9 mouse cellular contexts compared by ENCODE assay signal in the genomic region with DNA sequence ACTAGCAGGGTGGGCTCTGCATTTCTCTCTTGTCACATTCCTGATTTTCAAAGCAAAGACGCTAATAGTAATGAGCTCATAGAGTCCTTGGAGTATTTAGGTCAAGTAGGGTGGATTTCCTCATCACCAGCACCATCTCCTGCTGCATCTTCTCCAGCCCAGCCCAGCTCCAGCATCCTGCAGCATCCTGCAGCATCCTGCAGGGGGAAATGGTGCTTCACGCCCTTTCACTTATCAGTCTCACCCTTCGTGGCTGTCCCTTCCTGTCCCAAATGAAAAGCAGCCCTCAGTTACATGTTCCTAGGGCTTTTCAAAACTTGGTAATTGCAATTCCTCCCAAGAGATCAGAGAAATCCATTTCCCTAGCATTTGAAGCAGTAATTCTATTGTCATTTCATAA. TPM values are rescaled to one million over a fixed set of nuclear protein-coding genes. Genes with fewer than 3 reads are reported as not detected.
DNase-seq lines count a peak whose midpoint lies in the region; ATAC-seq and TF ChIP-seq lines count a peak whose summit lies in the region.
"Had no signal": no experiment of that assay in that cellular context is flagged by ENCODE, and none has a peak within 500 bp of the region (broad histone marks: within the 10 kb centered on the region; RNA-seq: fewer than 3 reads in every experiment).

No protein-coding gene starts in this region.

- DNase-seq in hindbrain, postnatal 0 days (ENCODE audit: low spot score): no peak
- DNase-seq in hindbrain, embryonic 11.5 days (ENCODE audit: low spot score): no peak
- DNase-seq in testis, postnatal 10 days (ENCODE audit: low spot score): no peak
- peak; percentile 29 to 36 for DNase-seq in cerebellum, postnatal 36 days
- DNase-seq in neural tube, embryonic 10.5 days (ENCODE audit: extremely low spot score, low spot score): no peak

- no peak overlapping the region for H3K9ac ChIP-seq in hindbrain, postnatal 0 days (replicated peaks; ENCODE audit: low read length)
- H3K9ac ChIP-seq in hindbrain, embryonic 11.5 days (ENCODE audit: low read depth, low read length): no peak overlapping the region
- H3K9ac ChIP-seq: embryonic facial prominence, embryonic 12.5 days; limb, embryonic 12.5 days had no signal

- no peaks in the 10 kb centered on the region for H3K9me3 ChIP-seq in hindbrain, postnatal 0 days (ENCODE audit: low read length)
- H3K9me3 ChIP-seq in hindbrain, embryonic 11.5 days (ENCODE audit: control insufficient read depth, low read length): no peaks in the 10 kb centered on the region
- H3K9me3 ChIP-seq: embryonic facial prominence, embryonic 12.5 days; limb, embryonic 12.5 days had no signal

- H3K4me2 ChIP-seq in hindbrain, postnatal 0 days (ENCODE audit: low read depth, low read length): no peak overlapping the region
- no peak overlapping the region for H3K4me2 ChIP-seq in hindbrain, embryonic 11.5 days (replicated peaks; ENCODE audit: low read depth, low read length)
- H3K4me2 ChIP-seq: embryonic facial prominence, embryonic 12.5 days; limb, embryonic 12.5 days had no signal

- H3K27me3 ChIP-seq in hindbrain, postnatal 0 days (ENCODE audit: insufficient read depth, low read length): no peaks in the 10 kb centered on the region
- H3K27me3 ChIP-seq in hindbrain, embryonic 11.5 days (ENCODE audit: control insufficient read depth, insufficient read depth, low read length): no peaks in the 10 kb centered on the region
- H3K27me3 ChIP-seq in testis, adult 2 months (ENCODE audit: control insufficient read depth, insufficient read depth, low read length): no peaks in the 10 kb centered on the region
- H3K27me3 ChIP-seq: embryonic facial prominence, embryonic 12.5 days had no signal

- no peak for ATAC-seq in hindbrain, postnatal 0 days
- ATAC-seq in hindbrain, embryonic 11.5 days (ENCODE audit: low FRiP score): no peak
- no peak for ATAC-seq in frontal cortex, adult (ENCODE audit: low TSS enrichment)

- no peaks in the 10 kb centered on the region for H3K4me1 ChIP-seq in hindbrain, postnatal 0 days (ENCODE audit: insufficient read depth, low read length)
- H3K4me1 ChIP-seq in hindbrain, embryonic 11.5 days (replicated peaks; ENCODE audit: control insufficient read depth, insufficient read depth, low read length): no peaks in the 10 kb centered on the region
- no peaks in the 10 kb centered on the region for H3K4me1 ChIP-seq in testis, adult 2 months (ENCODE audit: control insufficient read depth, insufficient read depth, low read length)
- H3K4me1 ChIP-seq: embryonic facial prominence, embryonic 12.5 days; limb, embryonic 12.5 days had no signal

- TF ChIP-seq CTCF in hindbrain, postnatal 0 days (IDR thresholded peaks at IDR 0.05; ENCODE audit: low read depth): peak; percentile 44
- peak; percentile 8; the same call in 1 of the 2 replicates for TF ChIP-seq CTCF in testis, adult 2 months (IDR thresholded peaks at IDR 0.05; ENCODE audit: control insufficient read depth, insufficient read depth, insufficient replicate concordance, low read depth, low read length)

- no peak overlapping the region for H3K27ac ChIP-seq in hindbrain, postnatal 0 days
- no peak overlapping the region for H3K27ac ChIP-seq in hindbrain, embryonic 11.5 days (ENCODE audit: low read depth, low read length)
- no peak overlapping the region for H3K27ac ChIP-seq in testis, adult 2 months (ENCODE audit: control insufficient read depth, insufficient read depth, low read depth, low read length)
- H3K27ac ChIP-seq: embryonic facial prominence, embryonic 12.5 days; limb, embryonic 12.5 days had no signal

- H3K36me3 ChIP-seq in hindbrain, postnatal 0 days (ENCODE audit: insufficient read depth, low read length): no peaks in the 10 kb centered on the region
- no peaks in the 10 kb centered on the region for H3K36me3 ChIP-seq in hindbrain, embryonic 11.5 days (ENCODE audit: control insufficient read depth, insufficient read depth, low read length)
- no peaks in the 10 kb centered on the region for H3K36me3 ChIP-seq in testis, adult 2 months (ENCODE audit: control insufficient read depth, insufficient read depth, low read length)
- H3K36me3 ChIP-seq: embryonic facial prominence, embryonic 12.5 days; limb, embryonic 12.5 days had no signal

- no peak overlapping the region for H3K4me3 ChIP-seq in hindbrain, postnatal 0 days (ENCODE audit: low read length)
- no peak overlapping the region for H3K4me3 ChIP-seq in hindbrain, embryonic 11.5 days (ENCODE audit: low read depth, low read length)
- no peak overlapping the region for H3K4me3 ChIP-seq in testis, adult 2 months (ENCODE audit: control insufficient read depth, low read depth, low read length)
- H3K4me3 ChIP-seq: embryonic facial prominence, embryonic 12.5 days; limb, embryonic 12.5 days had no signal

- WGBS in hindbrain, postnatal 0 days: 47% methylated on average over 3 of the region's 3 CpGs
- WGBS in hindbrain, embryonic 11.5 days: 49% methylated on average over 3 of the region's 3 CpGs

- no peak for TF ChIP-seq POLR2A in testis, adult 2 months (IDR thresholded peaks at IDR 0.05; ENCODE audit: control insufficient read depth, low read depth, low read length)

RNA-seq across cellular contexts. Expression of gene Xpnpep2, which starts 15.0 kb away (rescaled TPM):
- total RNA-seq in hindbrain, postnatal 0 days (2014; rRNA removed): 6.8 TPM in 1 of 2 replicates, not detected in the other
- 0.51 and 1.0 TPM in 2 replicates for polyA plus RNA-seq in hindbrain, postnatal 0 days (2015; fragmentation: Nextera tagmentation; extraction: Ambion mirVana)
- polyA plus RNA-seq in hindbrain, embryonic 11.5 days (2014; fragmentation: Nextera tagmentation; extraction: Ambion mirVana): 2.2 and 2.5 TPM in 2 replicates
- 0.16 and 0.20 TPM in 2 replicates for polyA plus RNA-seq in testis, adult 2 months (2012; rRNA removed)

RNA-seq across cellular contexts. Expression of gene Sash3, which starts 52.7 kb away (rescaled TPM):
- 0.86 and 1.5 TPM in 2 replicates for total RNA-seq in hindbrain, postnatal 0 days (2014; rRNA removed)
- polyA plus RNA-seq in hindbrain, postnatal 0 days (2015; fragmentation: Nextera tagmentation; extraction: Ambion mirVana): 0.81 and 1.1 TPM in 2 replicates
- polyA plus RNA-seq in hindbrain, embryonic 11.5 days (2014; fragmentation: Nextera tagmentation; extraction: Ambion mirVana): 1.4 and 1.5 TPM in 2 replicates
- 0.75 and 0.91 TPM in 2 replicates for polyA plus RNA-seq in testis, adult 2 months (2012; rRNA removed)

RNA-seq across cellular contexts. Expression of gene Apln, which starts 58.9 kb away (rescaled TPM):
- 8.9 and 11.1 TPM in 2 replicates for total RNA-seq in hindbrain, postnatal 0 days (2014; rRNA removed)
- 1.7 TPM in 2 replicates for polyA plus RNA-seq in hindbrain, postnatal 0 days (2015; fragmentation: Nextera tagmentation; extraction: Ambion mirVana)
- polyA plus RNA-seq in hindbrain, embryonic 11.5 days (2014; fragmentation: Nextera tagmentation; extraction: Ambion mirVana): 1.5 and 2.4 TPM in 2 replicates
- polyA plus RNA-seq in testis, adult 2 months (2012; rRNA removed): 1.4 and 2.6 TPM in 2 replicates

Comparison
In these comparisons a context has a peak if more than half of its experiments do, and no peak if none do; other contexts are left out.
1. DNase-seq: peak in cerebellum, postnatal 36 days (2 of 2); none in hindbrain, postnatal 0 days (single experiment), hindbrain, embryonic 11.5 days (single experiment), testis, postnatal 10 days (single experiment) and neural tube, embryonic 10.5 days (single experiment).